Mouse (Mus musculus) embryo, embryonic 10 days (tissue): ENCODE data around the gene Man1a.

Source experiments
- DNase-seq: peaks from one replicate; pipeline ENCODE4 v3.0.0-alpha.2; 2015; ENCODE audit warnings: low spot score

Gene Man1a

DNA sequence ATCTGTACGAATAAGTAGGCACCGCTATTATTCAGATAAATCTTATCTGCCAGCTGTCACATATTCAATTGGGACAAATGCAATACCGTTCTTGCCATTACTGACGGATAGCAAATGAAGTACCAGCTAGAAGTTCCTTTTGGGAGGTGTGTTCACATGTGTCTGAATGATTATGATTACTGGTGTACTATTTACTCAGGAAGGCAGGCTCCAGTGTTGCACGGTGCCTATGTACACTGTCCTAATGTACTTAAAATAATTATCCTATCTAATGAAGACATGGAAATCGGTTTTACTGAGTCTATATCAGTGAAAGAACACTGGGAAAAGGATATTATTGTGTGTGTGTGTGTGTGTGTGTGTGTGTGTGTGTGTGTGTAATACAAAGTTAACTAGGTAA lies 160.7 kb downstream of the Man1a start:
- DNase-seq, result no peak

DNA sequence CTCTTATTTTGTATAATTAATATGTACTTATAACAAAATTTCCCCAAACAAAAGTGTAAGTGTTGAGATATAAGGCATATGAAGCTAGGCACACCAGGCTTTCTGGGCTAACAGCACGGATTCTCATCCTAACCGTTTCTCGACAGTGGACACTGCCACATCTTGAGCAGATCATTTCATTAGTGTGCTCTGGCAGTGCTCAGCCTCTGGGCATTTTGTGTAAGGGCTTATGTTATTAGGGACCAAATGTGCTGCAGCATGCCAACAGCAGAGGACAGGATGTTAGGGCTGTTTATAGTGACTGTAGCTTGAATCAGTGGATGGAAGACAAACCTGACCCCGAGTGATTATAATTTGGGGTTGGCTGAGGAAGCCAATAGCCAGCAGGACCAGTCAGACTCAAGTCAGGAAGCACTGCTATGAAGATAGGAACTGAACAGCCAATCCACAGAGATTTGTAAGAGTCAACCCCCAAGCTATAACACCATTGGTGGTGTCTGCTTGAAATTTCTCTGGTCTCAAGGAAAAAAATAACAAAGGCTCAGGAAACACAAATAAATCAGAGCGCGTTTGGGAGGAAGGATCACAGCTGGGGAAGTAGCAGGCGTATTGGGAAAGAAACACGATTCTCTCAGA lies 161.3 kb downstream of the Man1a start:
- no peak for DNase-seq

- DNase-seq, result no peak
Measured at GRCm38 (mm10) chr10:53913546-53914312, 162.7 kb downstream of the Man1a start.

GRCm38 (mm10) chr10:53889512-53889911 lies 186.9 kb downstream of the Man1a start:
- no peak for DNase-seq

- no peak for DNase-seq
Measured at GRCm38 (mm10) chr10:53888382-53889110, 187.9 kb downstream of the Man1a start.

- no peak for DNase-seq
Measured at GRCm38 (mm10) chr10:53886475-53886874, 189.9 kb downstream of the Man1a start.

- DNase-seq, result no peak
Measured at GRCm38 (mm10) chr10:53881310-53881709, 195.1 kb downstream of the Man1a start.

GRCm38 (mm10) chr10:53875896-53876295 lies 200.5 kb downstream of the Man1a start:
- DNase-seq, result no peak

GRCm38 (mm10) chr10:53874191-53874590 lies 202.2 kb downstream of the Man1a start:
- DNase-seq, result no peak

GRCm38 (mm10) chr10:53863486-53864357 lies 212.7 kb downstream of the Man1a start:
- DNase-seq, result peak; percentile 72

DNA sequence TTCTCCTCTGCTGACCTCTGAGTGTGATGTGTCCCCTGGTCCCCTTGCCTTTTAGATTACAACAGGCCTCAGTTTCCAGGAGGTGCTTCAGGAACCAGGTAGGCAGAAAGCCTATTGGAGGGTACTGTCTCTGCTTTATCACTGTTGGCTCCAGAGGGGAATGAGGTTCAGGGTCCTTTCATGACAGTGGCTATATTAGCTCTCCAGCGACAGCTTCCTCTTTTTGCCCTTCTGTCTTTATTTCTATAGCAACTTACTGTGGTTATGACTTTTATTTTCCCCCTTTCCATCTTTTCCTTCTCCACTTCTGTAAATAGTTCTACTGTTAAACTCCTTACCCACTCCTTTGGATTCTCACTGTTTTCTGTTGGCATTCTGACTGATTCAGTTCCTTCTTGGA lies 216.5 kb downstream of the Man1a start:
- DNase-seq, result no peak

GRCm38 (mm10) chr10:53859224-53859623 lies 217.2 kb downstream of the Man1a start:
- DNase-seq, result no peak
